Mouse (Mus musculus) splenic B cell, adult 2 months (primary cell): ENCODE results near the gene Ercc4.

Source experiments
- DNase-seq: peaks from one replicate; pipeline ENCODE4 v3.0.0-alpha.2; 2011; ENCODE audit warnings: low read depth, low spot score
- H3K27me3 ChIP-seq: 2 replicates; pipeline ENCODE4 v1.6.1; 2012; ENCODE audit warnings: mild to moderate bottlenecking, low read length, moderate library complexity, mixed read lengths; ENCODE audit not compliant: control insufficient read depth, poor library complexity, insufficient read depth, severe bottlenecking
- H3K36me3 ChIP-seq: 2 replicates; pipeline ENCODE4 v1.6.1; 2012; ENCODE audit warnings: mild to moderate bottlenecking, low read length, moderate library complexity, mixed read lengths; ENCODE audit not compliant: control insufficient read depth, poor library complexity, insufficient read depth, severe bottlenecking

Ercc4 gene

GRCm38 (mm10) chr16:13158906-13159889 lies 49.7 kb downstream of the Ercc4 start:
- DNase-seq, result peak; percentile 11
- H3K36me3 ChIP-seq, result no peaks in the 10 kb centered on the region; the same call in 1 of the 2 replicates

DNA sequence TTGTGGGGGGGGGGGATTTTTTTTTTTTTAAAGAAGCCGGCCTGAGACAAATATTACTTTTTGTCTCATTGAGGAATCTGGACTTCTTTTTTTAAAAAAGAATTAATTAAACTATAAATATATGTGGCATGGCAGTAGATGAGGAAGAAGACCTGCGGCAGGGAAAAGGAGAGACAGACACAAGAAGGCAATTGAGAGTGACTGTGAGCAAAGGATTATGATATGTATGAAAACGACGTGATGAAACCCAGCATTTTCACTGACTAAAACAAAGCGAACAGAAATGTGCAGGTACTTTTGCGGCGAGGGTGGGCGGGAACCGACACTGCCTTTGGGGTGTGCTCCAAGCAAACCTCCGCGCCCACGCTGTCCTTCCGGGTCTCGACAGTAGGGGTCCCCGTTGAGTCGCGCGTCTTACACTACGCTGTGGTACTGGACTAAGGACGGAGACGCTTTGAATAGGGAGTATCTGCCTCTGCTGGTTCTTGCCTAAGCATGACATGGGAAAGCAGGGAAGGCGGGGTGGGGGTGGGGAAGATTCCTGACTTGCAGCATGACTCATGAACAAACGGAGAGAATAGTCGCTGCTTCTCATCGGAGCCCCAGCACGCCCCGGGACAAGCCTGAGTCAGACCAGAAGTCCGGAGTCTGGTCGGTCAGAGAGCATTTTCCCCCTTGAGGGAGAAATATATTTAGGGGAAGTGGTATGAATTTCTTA lies 50.6 kb downstream of the Ercc4 start:
- H3K27me3 ChIP-seq, result no peaks in the 10 kb centered on the region
- H3K36me3 ChIP-seq, result no peaks in the 10 kb centered on the region; the same call in 1 of the 2 replicates
- DNase-seq, result peak; percentile 89

More at GRCm38 (mm10) chr16:13158906-13159889, 49.7 kb downstream of the Ercc4 start:
- no peaks in the 10 kb centered on the region for H3K27me3 ChIP-seq

GRCm38 (mm10) chr16:13161516-13161915 lies 52.0 kb downstream of the Ercc4 start:
- Histone ChIP-seq H3K36me3 (no peaks in the 10 kb centered on the region), H3K27me3 (no peaks in the 10 kb centered on the region)
- DNase-seq, result no peak

DNA sequence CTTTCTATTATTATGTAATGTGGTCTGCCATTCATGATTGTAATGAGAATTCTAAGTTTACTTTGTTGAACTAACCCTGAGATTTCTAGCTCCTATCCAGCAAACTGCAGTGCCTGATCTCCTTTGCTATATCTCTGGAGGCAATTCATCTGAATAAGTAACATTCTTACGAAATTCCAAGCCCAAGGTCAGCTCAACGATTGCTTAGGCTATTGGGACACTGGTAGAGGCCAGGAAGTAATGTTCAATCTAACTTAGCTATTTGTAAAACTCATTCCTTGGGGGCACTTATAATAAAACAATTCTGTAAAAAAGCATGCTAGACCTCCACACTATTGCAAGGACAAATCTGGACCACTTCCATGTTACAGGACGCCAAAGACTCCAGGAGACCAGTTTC lies 58.2 kb downstream of the Ercc4 start:
- Histone ChIP-seq H3K27me3 (no peaks in the 10 kb centered on the region), H3K36me3 (no peaks in the 10 kb centered on the region)
- DNase-seq, result no peak

DNA sequence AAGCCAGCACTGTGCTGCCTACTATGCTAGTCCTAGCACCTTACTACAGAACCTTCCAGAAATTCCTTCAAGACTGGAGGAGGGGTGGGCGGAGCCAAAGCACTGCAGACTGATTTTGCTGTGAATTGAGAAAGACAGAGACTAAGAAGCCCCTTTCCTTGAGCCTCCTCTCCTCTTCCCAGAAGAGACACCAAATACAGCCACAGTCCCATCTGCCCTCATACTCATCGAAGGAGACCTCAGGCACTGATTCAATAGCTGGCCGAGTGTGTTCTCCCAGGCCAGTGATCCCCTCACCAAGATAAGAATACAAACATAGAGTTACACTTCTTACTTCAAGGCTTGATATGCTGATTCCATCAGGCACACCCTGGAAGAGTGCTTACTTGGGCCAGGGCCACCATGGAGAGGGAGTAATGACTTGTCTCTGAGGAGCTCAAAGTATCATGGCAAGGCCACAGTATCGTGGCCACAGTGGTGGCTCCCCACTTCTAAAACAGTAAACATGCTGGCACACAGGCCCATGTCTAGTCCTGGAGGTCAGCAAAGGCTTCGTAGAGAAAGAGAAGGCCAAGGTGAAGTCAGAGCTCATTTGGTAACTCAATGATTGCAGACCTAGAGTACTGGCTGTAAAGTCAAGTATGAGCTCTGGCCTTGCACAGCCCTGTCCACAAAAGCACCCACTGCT lies 63.7 kb downstream of the Ercc4 start:
- Histone ChIP-seq H3K27me3 (no peaks in the 10 kb centered on the region), H3K36me3 (no peaks in the 10 kb centered on the region)
- no peak for DNase-seq

DNA sequence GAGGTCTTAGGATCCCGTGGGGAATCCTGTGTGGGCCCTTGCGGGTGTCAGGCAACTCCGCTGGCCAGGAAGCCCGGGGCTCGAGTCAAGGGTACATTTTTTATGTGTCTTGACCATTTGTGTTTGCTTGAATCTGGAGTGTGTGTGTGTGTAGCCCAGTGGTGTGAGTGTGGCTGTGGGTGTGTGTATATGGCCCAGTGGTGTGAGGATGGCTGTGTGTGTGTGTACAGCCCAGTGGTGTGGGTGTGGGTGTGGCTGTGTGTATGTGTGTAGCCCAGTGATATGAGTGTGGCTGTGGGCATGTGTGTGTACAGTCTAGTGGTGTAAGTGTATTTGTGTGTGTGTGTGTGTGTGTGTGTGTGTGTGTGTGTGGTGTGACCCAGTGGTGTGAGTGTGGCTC lies 73.0 kb downstream of the Ercc4 start:
- no peaks in the 10 kb centered on the region for H3K27me3 ChIP-seq
- no peaks in the 10 kb centered on the region for H3K36me3 ChIP-seq
- no peak for DNase-seq

DNA sequence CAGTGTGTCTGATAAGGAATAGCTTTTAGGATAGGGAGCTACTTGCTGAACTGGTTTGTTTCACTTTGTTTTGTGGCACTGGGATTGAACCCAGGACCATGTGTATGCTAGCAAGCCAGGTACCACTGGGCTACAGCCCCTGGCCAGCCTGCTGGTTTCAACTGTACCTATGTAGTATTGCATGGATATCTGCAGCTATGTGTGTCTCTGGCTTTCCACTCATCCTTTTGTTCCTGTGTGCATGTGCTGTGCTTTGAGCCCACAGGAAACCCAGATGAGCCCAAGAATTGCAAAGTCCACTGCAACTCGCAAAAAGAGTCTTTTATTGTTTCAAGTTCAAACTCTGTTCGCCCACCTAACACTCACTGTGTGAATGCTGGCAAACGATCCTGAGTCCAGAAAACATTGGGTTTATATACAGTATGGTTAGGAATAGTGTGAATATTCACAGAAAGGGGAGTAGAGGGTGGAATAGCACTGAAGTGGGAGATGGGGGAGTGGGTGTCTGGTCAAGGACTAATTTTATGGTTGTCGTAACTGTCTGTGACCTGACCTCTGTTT lies 73.8 kb downstream of the Ercc4 start:
- no peak for DNase-seq
- H3K27me3 ChIP-seq, result no peaks in the 10 kb centered on the region
- H3K36me3 ChIP-seq, result no peaks in the 10 kb centered on the region

- H3K36me3 ChIP-seq, result no peaks in the 10 kb centered on the region
- no peaks in the 10 kb centered on the region for H3K27me3 ChIP-seq
- DNase-seq, result no peak
Observed at GRCm38 (mm10) chr16:13184381-13184780, 74.9 kb downstream of the Ercc4 start.

GRCm38 (mm10) chr16:13189430-13190107 lies 80.1 kb downstream of the Ercc4 start:
- H3K27me3 ChIP-seq, result no peaks in the 10 kb centered on the region
- H3K36me3 ChIP-seq, result no peaks in the 10 kb centered on the region
- DNase-seq, result no peak

DNA sequence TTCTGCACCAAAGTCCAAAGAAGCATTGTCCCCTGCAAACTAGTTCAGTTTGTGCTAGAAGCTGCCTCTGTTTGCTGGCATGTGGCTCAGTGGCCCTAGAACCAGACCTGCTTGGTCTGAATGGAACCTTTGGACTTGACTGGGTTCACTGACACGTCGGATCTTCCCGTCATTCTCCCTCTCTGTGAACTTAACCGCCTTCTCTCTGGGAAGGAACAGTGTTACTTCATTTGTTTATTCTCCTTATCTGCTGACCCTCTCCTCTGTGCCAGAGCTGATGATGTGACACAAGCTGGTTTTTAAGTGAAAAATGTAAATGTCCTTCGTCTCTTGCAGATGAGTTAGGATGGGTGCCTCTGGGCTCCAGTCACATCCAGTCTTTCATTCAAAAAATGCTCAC lies 81.0 kb downstream of the Ercc4 start:
- Histone ChIP-seq H3K27me3 (no peaks in the 10 kb centered on the region), H3K36me3 (no peaks in the 10 kb centered on the region)
- no peak for DNase-seq

GRCm38 (mm10) chr16:13191166-13191565 lies 81.7 kb downstream of the Ercc4 start:
- DNase-seq, result no peak
- H3K27me3 ChIP-seq, result no peaks in the 10 kb centered on the region
- H3K36me3 ChIP-seq, result no peaks in the 10 kb centered on the region

GRCm38 (mm10) chr16:13193663-13194071 lies 84.2 kb downstream of the Ercc4 start:
- no peaks in the 10 kb centered on the region for H3K27me3 ChIP-seq
- no peak for DNase-seq
- no peaks in the 10 kb centered on the region for H3K36me3 ChIP-seq

DNA sequence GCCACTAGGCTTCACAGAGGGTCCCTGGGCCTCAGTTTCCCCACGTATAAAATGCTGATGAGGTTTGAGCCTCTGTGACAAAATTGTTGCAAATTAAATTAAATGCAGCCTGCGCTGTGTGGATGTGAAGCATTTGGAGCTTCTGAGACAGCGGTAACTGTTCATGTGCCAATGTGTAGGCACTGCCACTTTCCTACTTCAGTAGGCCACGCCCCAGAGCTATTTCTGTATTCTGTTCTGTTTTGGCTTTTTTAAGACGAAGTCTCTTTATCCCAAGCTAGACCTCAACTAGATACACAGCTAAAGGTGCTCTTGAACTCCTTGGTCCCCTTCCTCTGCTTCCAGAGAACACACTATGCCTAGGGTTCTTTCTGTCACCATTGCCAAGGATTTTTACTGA lies 85.4 kb downstream of the Ercc4 start:
- Histone ChIP-seq H3K36me3 (no peaks in the 10 kb centered on the region), H3K27me3 (no peaks in the 10 kb centered on the region)
- DNase-seq, result no peak

DNA sequence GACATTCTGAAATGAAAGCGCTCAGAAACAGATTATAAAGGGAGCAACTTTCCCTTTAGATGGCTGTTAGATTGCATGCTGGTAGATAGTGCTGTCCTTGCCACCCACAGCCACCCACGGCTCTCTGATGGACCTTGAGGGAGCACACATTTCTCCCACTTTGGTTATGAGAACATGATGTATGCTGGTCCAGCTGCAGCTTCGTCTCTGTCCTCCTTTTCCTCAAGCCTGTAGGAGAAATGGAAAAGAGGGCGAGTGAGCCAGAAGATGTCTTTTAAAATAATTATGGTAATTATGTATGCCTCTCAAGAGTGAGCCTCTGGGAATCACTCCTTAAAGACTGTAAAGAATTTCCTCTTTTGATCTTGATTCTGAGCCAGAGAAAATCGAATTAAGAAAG lies 87.1 kb downstream of the Ercc4 start:
- Histone ChIP-seq H3K36me3 (no peaks in the 10 kb centered on the region), H3K27me3 (no peaks in the 10 kb centered on the region)
- DNase-seq, result no peak
